Mouse (Mus musculus) heart, embryonic 16.5 days (tissue): Measurements from ENCODE around the gene Got2. TPM values are rescaled to one million over a fixed set of nuclear protein-coding genes. Genes with fewer than 3 reads are reported as not detected.
A peak's percentile ranks its signal among the peaks of the same experiment; 100 is the strongest.
"Not testable (repeated sequence)": the region's sequence is repeated elsewhere in the genome, so short reads cannot be mapped to it uniquely, and the experiment has no call there.

Source experiments
- ATAC-seq: fragments of 200-750 bp; cut with Nextera tagmentation; replicated peaks from 2 replicates; pipeline ENCODE4 v1.8.0; 2017; ENCODE audit warnings: moderate number of reproducible peaks; ENCODE audit not compliant: insufficient read depth, low FRiP score; ENCODE audit errors: extremely low read depth
- H3K27ac ChIP-seq: fragments of 300-500 bp; sonication (generic); 2 replicates; pipeline ENCODE4 v1.5.1; 2014; ENCODE audit warnings: mild to moderate bottlenecking, low read length, control low read depth, moderate library complexity
- H3K27me3 ChIP-seq: fragments of 300-500 bp; sonication (generic); 2 replicates; pipeline ENCODE4 v1.6.1; 2014; ENCODE audit warnings: low read length, mixed read lengths; ENCODE audit not compliant: control insufficient read depth, insufficient read depth
- H3K36me3 ChIP-seq: fragments of 300-500 bp; sonication (generic); 2 replicates; pipeline ENCODE4 v1.6.1; 2014; ENCODE audit not compliant: control insufficient read depth, insufficient read depth
- H3K4me1 ChIP-seq: fragments of 300-500 bp; sonication (generic); 2 replicates; pipeline ENCODE4 v1.6.1; 2014; ENCODE audit warnings: low read length, mixed read lengths; ENCODE audit not compliant: control insufficient read depth, insufficient read depth
- H3K4me2 ChIP-seq: fragments of 300-500 bp; sonication (generic); 2 replicates; pipeline ENCODE4 v1.6.1; 2014; ENCODE audit warnings: low read depth, mild to moderate bottlenecking, control low read depth, low read length
- H3K4me3 ChIP-seq: fragments of 300-500 bp; sonication (generic); 2 replicates; pipeline ENCODE4 v1.5.1; 2014; ENCODE audit warnings: mild to moderate bottlenecking, control low read depth, low read length
- H3K9ac ChIP-seq: fragments of 300-500 bp; sonication (generic); 2 replicates; pipeline ENCODE4 v1.6.1; 2014; ENCODE audit warnings: low read length, control low read depth
- H3K9me3 ChIP-seq: fragments of 300-500 bp; sonication (generic); replicated peaks from 2 replicates; pipeline ENCODE4 v1.6.1; 2016; ENCODE audit warnings: low read length; ENCODE audit not compliant: control insufficient read depth
- WGBS: fragments of 180-500 bp; shearing (Covaris S2); extraction: QIAGEN DNeasy Blood & Tissue Kit; methylation state at CpG from one replicate; pipeline ENCODE4 v1.1.7; 2014; 5-methylcytosine and 5-hydroxymethylcytosine counted together
- polyA plus RNA-seq: library from polyadenylated mRNA; unstranded; fragments of >200 nt; fragmentation: Nextera tagmentation; extraction: Ambion mirVana; gene quantifications from 2 replicates; pipeline ENCODE4 v1.2.1, GENCODE M21; 2015

The Got2 gene
- polyA plus RNA-seq, 1 experiment from 2014 or later, result 487 TPM

GRCm38 (mm10) chr8:95879823-95880222, 8.5 kb downstream of the Got2 start:
- Histone ChIP-seq H3K4me1 (peaks cover 25% of the 10 kb centered on the region), H3K27me3 (no peaks in the 10 kb centered on the region), H3K4me2 (no peak overlapping the region), H3K9ac (no peak overlapping the region), H3K27ac (no peak overlapping the region), H3K4me3 (no peak overlapping the region), H3K36me3 (peaks cover 21% of the 10 kb centered on the region), H3K9me3 (peaks cover 3% of the 10 kb centered on the region)
- no peak for ATAC-seq
- WGBS, result 80% methylated on average over 4 of the region's 4 CpGs

- H3K9ac ChIP-seq, result peak overlapping the region; percentile 34
- peak overlapping the region; percentile 72 for H3K27ac ChIP-seq
- H3K27me3 ChIP-seq, result no peaks in the 10 kb centered on the region
- ATAC-seq, result peak; percentile 45; the same call in 1 of the 2 replicates
- peaks cover 35% of the 10 kb centered on the region for H3K36me3 ChIP-seq
- H3K9me3 ChIP-seq, result peaks cover 3% of the 10 kb centered on the region
- H3K4me1 ChIP-seq, result peaks cover 19% of the 10 kb centered on the region
- H3K4me2 ChIP-seq, result peak overlapping the region; percentile 55
- peak overlapping the region; percentile 30 for H3K4me3 ChIP-seq
- 35% methylated on average over 12 of the region's 12 CpGs for WGBS
Measured at GRCm38 (mm10) chr8:95878176-95878962, 10.0 kb downstream of the Got2 start.

- H3K27me3 ChIP-seq, result no peaks in the 10 kb centered on the region
- H3K4me1 ChIP-seq, result peaks cover 11% of the 10 kb centered on the region
- no peak overlapping the region for H3K4me3 ChIP-seq
- WGBS, result 73% methylated on average over 7 of the region's 7 CpGs
- no peak overlapping the region for H3K9ac ChIP-seq
- H3K36me3 ChIP-seq, result peaks cover 64% of the 10 kb centered on the region
- ATAC-seq, result peak; percentile 59
- peak overlapping the region; percentile 66 for H3K27ac ChIP-seq
- H3K9me3 ChIP-seq, result peaks cover 3% of the 10 kb centered on the region
- H3K4me2 ChIP-seq, result no peak overlapping the region
Measured at GRCm38 (mm10) chr8:95875270-95875669, 13.1 kb downstream of the Got2 start.

- Histone ChIP-seq H3K4me2 (no peak overlapping the region), H3K27me3 (no peaks in the 10 kb centered on the region), H3K9ac (no peak overlapping the region), H3K4me1 (no peaks in the 10 kb centered on the region), H3K4me3 (no peak overlapping the region), H3K36me3 (peaks cover 93% of the 10 kb centered on the region), H3K27ac (no peak overlapping the region), H3K9me3 (peaks cover 3% of the 10 kb centered on the region)
- WGBS, result 87% methylated on average over 16 of the region's 16 CpGs
- ATAC-seq, result no peak
Measured at GRCm38 (mm10) chr8:95871690-95872089, 16.7 kb downstream of the Got2 start.

- 93% methylated on average over 17 of the region's 18 CpGs for WGBS
- H3K9me3 ChIP-seq, H3K4me3 ChIP-seq, H3K9ac ChIP-seq, H3K4me2 ChIP-seq, H3K27me3 ChIP-seq, ATAC-seq, H3K27ac ChIP-seq, H3K4me1 ChIP-seq: not testable (repeated sequence)
- peaks cover 49% of the 10 kb centered on the region for H3K36me3 ChIP-seq
Measured at GRCm38 (mm10) chr8:95864851-95865250, 23.5 kb downstream of the Got2 start.

GRCm38 (mm10) chr8:95863761-95864440, 24.4 kb downstream of the Got2 start:
- ATAC-seq, result peak; percentile 49
- peaks cover 40% of the 10 kb centered on the region for H3K36me3 ChIP-seq
- H3K27me3 ChIP-seq, H3K9ac ChIP-seq, H3K4me3 ChIP-seq, H3K4me1 ChIP-seq, H3K4me2 ChIP-seq, H3K27ac ChIP-seq, H3K9me3 ChIP-seq: not testable (repeated sequence)
- 61% methylated on average over 10 of the region's 11 CpGs for WGBS

GRCm38 (mm10) chr8:95854174-95854573, 34.2 kb downstream of the Got2 start:
- peaks cover 14% of the 10 kb centered on the region for H3K4me1 ChIP-seq
- no peaks in the 10 kb centered on the region for H3K9me3 ChIP-seq
- no peaks in the 10 kb centered on the region for H3K36me3 ChIP-seq
- no peaks in the 10 kb centered on the region for H3K27me3 ChIP-seq
- WGBS, result 80% methylated on average over 6 of the region's 6 CpGs
- no peak overlapping the region for H3K4me3 ChIP-seq
- no peak overlapping the region for H3K9ac ChIP-seq
- H3K27ac ChIP-seq, result no peak overlapping the region
- no peak overlapping the region for H3K4me2 ChIP-seq
- no peak for ATAC-seq

GRCm38 (mm10) chr8:95853102-95853843, 35.1 kb downstream of the Got2 start, which contains the start of gene Slc38a7:
TSS of gene Slc38a7 (minus strand) at chr8:95853539.
- Histone ChIP-seq H3K4me2 (peak within 1 kb of the TSS; percentile 94), H3K36me3 (peaks cover under 1% of the 10 kb centered on the region; the same call in 1 of the 2 replicates), H3K27ac (peak within 1 kb of the TSS; percentile 56), H3K4me3 (peak within 1 kb of the TSS; percentile 77), H3K9me3 (no peaks in the 10 kb centered on the region), H3K4me1 (peaks cover 14% of the 10 kb centered on the region), H3K27me3 (no peaks in the 10 kb centered on the region), H3K9ac (peak within 1 kb of the TSS; percentile 80)
- ATAC-seq, result peak; percentile 96
- 14% methylated on average over 22 of the region's 22 CpGs for WGBS
